Comparison of ENCODE assay signal across 12 mouse cellular contexts in genomic region chr6:5291450-5291849, GRCm38 (mm10). TPM values are rescaled to one million over a fixed set of nuclear protein-coding genes. Genes with fewer than 3 reads are reported as not detected.
DNase-seq lines count a peak whose midpoint lies in the region; ATAC-seq and TF ChIP-seq lines count a peak whose summit lies in the region.
"Had no signal": no experiment of that assay in that cellular context is flagged by ENCODE, and none has a peak within 500 bp of the region (broad histone marks: within the 10 kb centered on the region; RNA-seq: fewer than 3 reads in every experiment).

No protein-coding gene starts in this region.

- 82% methylated on average over 4 of the region's 4 CpGs for WGBS in kidney, embryonic 14.5 days
- 50% methylated on average over 4 of the region's 4 CpGs for WGBS in intestine, postnatal 0 days
- WGBS in hindbrain, embryonic 13.5 days: 77% methylated on average over 4 of the region's 4 CpGs

- no peaks in the 10 kb centered on the region for H3K27me3 ChIP-seq in kidney, embryonic 14.5 days (ENCODE audit: control insufficient read depth, insufficient read depth, low read length)
- no peaks in the 10 kb centered on the region for H3K27me3 ChIP-seq in intestine, postnatal 0 days (replicated peaks; ENCODE audit: control insufficient read depth, insufficient read depth, low read length)
- H3K27me3 ChIP-seq in hindbrain, embryonic 13.5 days: no peaks in the 10 kb centered on the region
- H3K27me3 ChIP-seq: forebrain, embryonic 13.5 days; midbrain, embryonic 12.5 days had no signal

- no peaks in the 10 kb centered on the region for H3K36me3 ChIP-seq in kidney, embryonic 14.5 days (ENCODE audit: control insufficient read depth, insufficient read depth, low read length)
- peaks cover 27% of the 10 kb centered on the region for H3K36me3 ChIP-seq in intestine, postnatal 0 days (ENCODE audit: control insufficient read depth, insufficient read depth)
- no peaks in the 10 kb centered on the region for H3K36me3 ChIP-seq in hindbrain, embryonic 13.5 days
- H3K36me3 ChIP-seq: midbrain, embryonic 12.5 days had no signal

- TF ChIP-seq CTCF in intestine, postnatal 0 days (IDR thresholded peaks at IDR 0.05; ENCODE audit: low read depth): no peak

- H3K9me3 ChIP-seq in kidney, embryonic 14.5 days (ENCODE audit: control insufficient read depth, low read length): no peaks in the 10 kb centered on the region
- H3K9me3 ChIP-seq in intestine, postnatal 0 days (ENCODE audit: control insufficient read depth): no peaks in the 10 kb centered on the region
- no peaks in the 10 kb centered on the region for H3K9me3 ChIP-seq in hindbrain, embryonic 13.5 days
- H3K9me3 ChIP-seq: forebrain, embryonic 13.5 days; midbrain, embryonic 12.5 days had no signal

- no peak overlapping the region for H3K9ac ChIP-seq in kidney, embryonic 14.5 days (ENCODE audit: low read depth, low read length)
- H3K9ac ChIP-seq in intestine, postnatal 0 days (ENCODE audit: low read depth, low read length): no peak overlapping the region
- no peak overlapping the region for H3K9ac ChIP-seq in hindbrain, embryonic 13.5 days
- H3K9ac ChIP-seq: forebrain, embryonic 13.5 days; hindbrain, embryonic 14.5 days; midbrain, embryonic 12.5 days had no signal

- no peak overlapping the region for H3K4me2 ChIP-seq in kidney, embryonic 14.5 days (replicated peaks; ENCODE audit: low read depth, low read length)
- H3K4me2 ChIP-seq in intestine, postnatal 0 days (replicated peaks; ENCODE audit: low read depth): no peak overlapping the region
- no peak overlapping the region for H3K4me2 ChIP-seq in hindbrain, embryonic 13.5 days
- H3K4me2 ChIP-seq: forebrain, embryonic 13.5 days; hindbrain, embryonic 14.5 days; midbrain, embryonic 12.5 days had no signal

- no peak for ATAC-seq in kidney, embryonic 14.5 days (ENCODE audit: low FRiP score, low TSS enrichment)
- no peak for ATAC-seq in intestine, postnatal 0 days
- peak; percentile 41 for ATAC-seq in megakaryocyte, adult 5-6 weeks (ENCODE audit: poor library complexity, severe bottlenecking)
- no peak for ATAC-seq in hindbrain, embryonic 13.5 days (ENCODE audit: low FRiP score)
- ATAC-seq: forebrain, embryonic 13.5 days had no signal

- DNase-seq in kidney, adult 11 months: peak; percentile 7
- DNase-seq in brain, adult 2 months (ENCODE audit: low read depth, low spot score): peak; percentile 11
- DNase-seq in cerebellum, adult 8-10 months: no peak
- no peak for DNase-seq in adrenal gland, adult 18-20 months (ENCODE audit: low spot score in 2 of 2)
- DNase-seq: left cerebral cortex, postnatal 4 days had no signal

- H3K4me3 ChIP-seq in kidney, embryonic 14.5 days (ENCODE audit: low read length): no peak overlapping the region
- H3K4me3 ChIP-seq in intestine, postnatal 0 days (ENCODE audit: low read depth, low read length): no peak overlapping the region
- no peak overlapping the region for H3K4me3 ChIP-seq in hindbrain, embryonic 13.5 days
- H3K4me3 ChIP-seq: forebrain, embryonic 13.5 days; midbrain, embryonic 12.5 days had no signal

- no peaks in the 10 kb centered on the region for H3K4me1 ChIP-seq in kidney, embryonic 14.5 days (ENCODE audit: control insufficient read depth, insufficient read depth, low read length)
- H3K4me1 ChIP-seq in intestine, postnatal 0 days (replicated peaks; ENCODE audit: control insufficient read depth, insufficient read depth, low read length): peaks cover 1% of the 10 kb centered on the region
- 0 out of 2 replicates have a peak, but pooled peaks cover 2% of the 10 kb centered on the region for H3K4me1 ChIP-seq in hindbrain, embryonic 13.5 days (replicated peaks)

- no peak overlapping the region for H3K27ac ChIP-seq in kidney, embryonic 14.5 days (ENCODE audit: low read depth, low read length)
- 0 out of 2 replicates have a peak overlapping the region, but pooled peaks have one; percentile 11 for H3K27ac ChIP-seq in intestine, postnatal 0 days (ENCODE audit: low read depth, low read length)
- H3K27ac ChIP-seq in hindbrain, embryonic 13.5 days: no peak overlapping the region
- H3K27ac ChIP-seq: forebrain, embryonic 13.5 days; hindbrain, embryonic 14.5 days; midbrain, embryonic 12.5 days had no signal

RNA-seq across cellular contexts. Expression of gene Pon2, which starts 6.8 kb away (rescaled TPM):
- polyA plus RNA-seq in kidney, embryonic 14.5 days (2014; fragmentation: Nextera tagmentation; extraction: Ambion mirVana): 23.8 and 32.6 TPM in 2 replicates
- 179 and 207 TPM in 2 replicates for polyA plus RNA-seq in intestine, postnatal 0 days (2015; fragmentation: Nextera tagmentation; extraction: Ambion mirVana)
- 79.1 and 110 TPM in 2 replicates for total RNA-seq in megakaryocyte, adult 5-6 weeks (2015)
- 45.4 and 55.7 TPM in 2 replicates for total RNA-seq in megakaryocyte, adult 5-6 weeks (2017)
- 33.2 and 33.6 TPM in 2 replicates for polyA plus RNA-seq in hindbrain, embryonic 13.5 days (2015; fragmentation: Nextera tagmentation; extraction: Ambion mirVana)
- 10 to 100 TPM; 29.0 to 43.8 TPM for total RNA-seq in adrenal gland, adult 18-20 months (2021)

RNA-seq across cellular contexts. Expression of gene Pon3, which starts 35.4 kb away (rescaled TPM):
- 10.3 and 13.3 TPM in 2 replicates for polyA plus RNA-seq in kidney, embryonic 14.5 days (2014; fragmentation: Nextera tagmentation; extraction: Ambion mirVana)
- 62.9 and 66.0 TPM in 2 replicates for polyA plus RNA-seq in intestine, postnatal 0 days (2015; fragmentation: Nextera tagmentation; extraction: Ambion mirVana)
- total RNA-seq in megakaryocyte, adult 5-6 weeks (2015): 6.4 and 12.0 TPM in 2 replicates
- total RNA-seq in megakaryocyte, adult 5-6 weeks (2017): 3.9 and 8.7 TPM in 2 replicates
- 6.3 and 7.2 TPM in 2 replicates for polyA plus RNA-seq in hindbrain, embryonic 13.5 days (2015; fragmentation: Nextera tagmentation; extraction: Ambion mirVana)
- total RNA-seq in adrenal gland, adult 18-20 months (2021): 100 to 1,000 TPM in 1 of 2 experiments, 10 to 100 TPM in 1; 82.2 to 149 TPM

Comparison
In these comparisons a context has a peak if more than half of its experiments do, and no peak if none do; other contexts are left out.
1. DNase-seq: peak in kidney, adult 11 months (single experiment) and brain, adult 2 months (single experiment); none in cerebellum, adult 8-10 months (single experiment) and adrenal gland, adult 18-20 months (0 of 2).